Mouse (Mus musculus) embryonic fibroblast, embryonic 13.5 days (primary cell): ENCODE results near the gene Bcorl1.

Experiments
- CTCF ChIP-seq: IDR thresholded peaks from 2 replicates; pipeline ENCODE4 v1.5.1; 2011; ENCODE audit warnings: mild to moderate bottlenecking, control low read depth, low read length, moderate library complexity, borderline replicate concordance; ENCODE audit not compliant: insufficient read depth
- POLR2A ChIP-seq: IDR thresholded peaks from 2 replicates; pipeline ENCODE4 v1.6.1; 2011; ENCODE audit warnings: low read depth, mild to moderate bottlenecking, control low read depth, low read length, moderate library complexity

DNA sequence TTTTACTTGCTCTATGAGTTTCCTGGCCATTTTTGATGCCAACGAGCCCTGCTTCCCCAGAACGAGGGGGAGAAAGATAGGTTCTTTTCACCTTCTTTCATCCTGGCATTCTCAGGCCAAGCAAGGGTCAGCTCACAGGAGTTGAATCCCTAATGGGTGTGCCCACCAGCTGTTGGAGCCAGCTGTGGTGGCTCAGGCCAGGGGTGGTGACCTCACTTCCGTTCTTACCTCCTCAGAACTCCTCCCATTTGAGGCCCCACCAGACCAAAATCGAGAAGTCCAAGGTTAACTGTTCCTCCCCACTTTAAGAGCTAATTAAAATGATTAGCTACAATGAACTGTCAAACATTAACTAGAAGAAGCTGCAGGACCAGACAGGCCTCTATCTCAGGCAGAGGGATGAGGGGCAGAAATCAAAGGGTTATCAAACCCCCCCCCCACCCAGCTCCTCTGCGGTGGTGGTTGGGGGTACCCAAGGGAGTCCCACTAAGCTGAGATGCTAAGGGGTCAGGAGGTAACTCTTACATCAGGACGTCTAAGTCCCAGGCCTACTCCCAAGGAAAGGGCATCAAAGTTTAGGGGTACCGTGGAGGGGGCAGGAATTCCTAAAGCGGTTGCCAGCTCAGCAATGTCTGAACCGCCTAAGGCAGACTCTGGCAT lies 111.2 kb downstream of the Bcorl1 start:
- TF ChIP-seq CTCF = no peak
- no peak for TF ChIP-seq POLR2A
